Mouse (Mus musculus) cerebellum, adult 9-11 months (tissue): ENCODE measurements around the gene Itgav.
"Not testable (repeated sequence)": the region's sequence is repeated elsewhere in the genome, so short reads cannot be mapped to it uniquely, and the experiment has no call there.

ENCODE experiments used
- DNase-seq: peaks from one replicate; pipeline ENCODE4 v3.0.0; 2022

The Itgav gene

GRCm38 (mm10) chr2:83713281-83713680, 10.9 kb upstream of the Itgav start:
- not testable (repeated sequence) for DNase-seq

- no peak for DNase-seq
These were observed 10.3 kb upstream of the Itgav start for GRCm38 (mm10) chr2:83713946-83714345.

DNA sequence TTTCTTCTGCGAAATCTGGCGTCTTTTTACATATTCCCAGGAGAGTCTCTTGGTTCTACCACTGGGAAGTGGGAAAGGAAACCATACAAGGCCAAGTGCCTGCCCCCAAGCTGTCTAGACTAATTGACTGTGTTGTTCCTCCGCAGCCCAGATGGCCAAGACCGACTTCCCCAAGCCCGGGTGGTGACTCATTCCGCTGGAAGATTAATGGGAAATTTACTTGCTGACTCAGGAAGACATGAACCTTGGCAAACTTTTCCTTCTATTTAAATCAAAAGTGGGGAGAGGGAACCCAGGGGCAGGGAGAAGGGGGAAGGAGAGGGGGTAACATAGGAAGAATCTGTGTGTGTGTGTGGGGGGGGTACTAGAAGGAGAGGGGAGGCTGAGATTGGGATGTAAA, 9.4 kb upstream of the Itgav start:
- peak; percentile 41 for DNase-seq

- no peak for DNase-seq
These were observed 5.9 kb upstream of the Itgav start for GRCm38 (mm10) chr2:83718341-83718740.

- no peak for DNase-seq
These were observed 2.6 kb upstream of the Itgav start for GRCm38 (mm10) chr2:83721635-83722034.

GRCm38 (mm10) chr2:83722936-83723335, 1.3 kb upstream of the Itgav start:
- DNase-seq: no peak

GRCm38 (mm10) chr2:83723346-83723745, 851 bp upstream of the Itgav start:
- DNase-seq: no peak

GRCm38 (mm10) chr2:83724827-83725730, 882 bp downstream of the Itgav start:
- DNase-seq: peak; percentile 47

DNA sequence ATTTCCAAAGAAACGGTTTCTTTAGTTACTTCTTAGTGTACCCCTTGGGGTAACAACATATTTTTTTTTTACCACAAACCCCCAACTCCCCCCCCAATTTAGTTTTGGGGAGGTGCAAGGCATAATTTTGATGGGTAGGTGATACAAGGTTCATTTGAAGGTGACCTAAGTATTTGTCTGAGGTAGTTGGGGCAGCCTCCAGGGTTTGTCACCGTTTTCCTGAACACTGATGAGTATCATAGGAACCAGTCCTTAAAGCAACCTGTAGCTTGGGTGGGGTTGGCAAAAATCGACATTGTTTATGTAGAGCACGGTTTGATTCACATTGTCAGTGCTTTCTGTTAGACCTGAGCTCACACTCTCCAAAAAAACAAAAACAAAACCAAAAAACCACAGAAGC, 1.6 kb downstream of the Itgav start:
- no peak for DNase-seq

GRCm38 (mm10) chr2:83728238-83728682, 4.1 kb downstream of the Itgav start:
- DNase-seq: no peak

DNA sequence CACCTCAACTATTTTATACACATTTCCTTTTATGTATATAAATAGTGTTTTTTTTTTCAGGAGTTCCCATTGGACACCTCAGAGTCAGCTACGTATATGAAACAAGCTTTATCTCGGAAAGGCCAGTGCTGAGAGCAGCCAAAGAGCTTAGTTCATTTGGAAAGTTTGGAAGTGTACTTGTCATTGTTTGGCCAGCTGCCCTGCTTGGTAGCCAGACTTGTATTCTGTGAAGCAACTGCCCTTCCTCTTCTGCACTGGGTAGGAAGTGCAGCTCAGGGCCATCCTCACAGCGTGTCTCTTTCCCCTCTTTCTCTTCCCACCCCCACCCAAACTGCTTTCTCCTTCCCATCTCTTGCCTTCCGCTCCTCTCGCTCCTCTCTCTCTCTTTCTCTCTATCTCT, 5.1 kb downstream of the Itgav start:
- DNase-seq: peak; percentile 17

GRCm38 (mm10) chr2:83732896-83733295, 8.7 kb downstream of the Itgav start:
- no peak for DNase-seq

GRCm38 (mm10) chr2:83733981-83734393, 9.8 kb downstream of the Itgav start:
- DNase-seq: no peak

- no peak for DNase-seq
These were observed 11.1 kb downstream of the Itgav start for GRCm38 (mm10) chr2:83735276-83735675.

GRCm38 (mm10) chr2:83736836-83737235, 12.6 kb downstream of the Itgav start:
- no peak for DNase-seq

DNA sequence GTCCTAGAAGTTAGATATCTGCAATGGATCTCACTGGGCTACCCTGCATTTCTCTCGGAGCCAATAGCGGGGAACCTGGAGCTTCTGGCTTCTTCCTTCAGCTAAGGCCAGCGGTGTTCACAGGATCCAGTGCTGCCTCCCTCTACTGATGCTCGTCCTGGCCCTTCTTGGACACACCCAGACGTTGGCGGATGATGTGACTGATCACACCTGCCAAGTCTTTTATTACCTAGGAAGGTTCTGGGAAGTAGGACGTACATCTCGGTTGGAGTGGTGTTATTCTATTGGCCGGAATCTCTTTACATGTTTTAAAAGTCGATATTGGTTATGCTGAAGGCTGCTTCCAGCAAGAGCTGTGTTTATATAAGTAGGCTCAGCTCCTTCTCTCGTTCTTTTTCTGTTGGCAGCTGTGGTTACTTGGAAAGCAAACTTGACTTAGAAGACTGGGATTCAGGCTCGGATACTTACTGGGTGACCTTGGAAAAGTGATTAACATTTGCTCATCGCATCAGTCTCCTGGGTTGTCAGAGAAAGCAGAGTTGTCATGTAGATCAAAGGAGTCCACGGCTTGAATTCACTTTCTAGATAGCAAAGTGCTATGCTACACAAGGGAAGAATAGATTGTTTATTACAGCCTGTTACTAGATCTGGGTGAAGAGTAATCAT, 14.5 kb downstream of the Itgav start:
- DNase-seq: no peak

- DNase-seq: no peak
These were observed 15.4 kb downstream of the Itgav start for GRCm38 (mm10) chr2:83739461-83740124.

DNA sequence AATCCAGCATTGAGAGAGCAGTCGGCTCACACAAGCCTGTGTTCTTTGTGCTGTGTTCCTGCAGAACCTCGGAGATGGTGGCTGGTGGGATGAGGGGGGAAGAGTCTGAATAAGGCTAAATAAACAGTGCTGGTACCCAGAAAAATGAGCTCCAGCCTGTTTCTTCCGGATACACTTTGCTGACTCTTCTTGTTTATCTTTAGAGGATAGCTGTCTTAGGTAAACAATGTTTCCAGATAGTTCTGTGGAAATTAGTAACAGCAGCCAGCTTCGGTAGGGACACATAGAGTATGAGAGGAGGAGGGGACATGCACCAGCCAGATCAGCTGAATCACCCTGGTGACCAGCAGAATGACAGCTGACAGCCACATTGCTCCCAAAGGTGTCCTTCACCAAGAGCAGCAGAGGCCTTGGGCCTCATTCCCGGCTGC, 16.4 kb downstream of the Itgav start:
- no peak for DNase-seq

DNA sequence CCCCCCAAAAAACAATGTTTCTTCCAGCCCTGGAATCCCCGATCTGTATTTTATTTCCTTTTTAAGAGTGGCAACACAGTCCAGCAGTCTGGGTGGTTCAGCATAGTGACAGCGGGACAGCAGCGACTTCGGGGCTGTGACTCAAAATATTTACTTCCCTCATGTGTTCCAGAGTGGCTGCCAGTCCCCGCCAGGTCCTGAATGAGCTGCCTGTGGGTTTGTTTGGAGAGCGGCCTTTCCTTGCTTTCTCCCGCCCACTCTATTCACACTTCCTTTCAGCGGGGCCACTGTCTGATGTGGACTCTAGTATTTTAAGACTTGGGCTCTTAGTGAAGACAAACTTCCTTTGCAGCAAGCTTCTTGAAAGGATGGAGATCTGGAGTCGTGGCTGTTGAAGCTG, 18.0 kb downstream of the Itgav start:
- DNase-seq: no peak

DNA sequence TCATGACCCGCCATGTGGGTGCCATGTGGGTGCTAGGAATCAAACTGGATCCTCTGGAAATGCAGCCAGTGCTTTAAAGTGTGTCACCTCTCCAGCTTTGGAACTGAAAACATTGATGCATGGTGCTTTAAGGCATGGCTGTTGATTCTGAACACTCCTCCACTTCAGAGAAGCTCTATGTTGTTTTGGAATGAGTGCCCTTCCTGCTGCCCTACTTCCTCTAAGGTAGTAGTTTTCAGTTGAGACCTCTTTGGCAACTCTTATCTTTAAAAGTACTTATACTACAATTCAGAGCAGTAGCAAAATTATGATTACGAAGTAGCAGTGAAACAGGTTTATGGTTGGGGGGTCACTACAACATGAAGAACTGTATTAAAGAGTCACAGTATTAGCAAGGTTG, 18.6 kb downstream of the Itgav start:
- no peak for DNase-seq

GRCm38 (mm10) chr2:83744276-83744952, 20.2 kb downstream of the Itgav start:
- no peak for DNase-seq

GRCm38 (mm10) chr2:83745257-83745656, 21.1 kb downstream of the Itgav start:
- no peak for DNase-seq

GRCm38 (mm10) chr2:83748581-83749118, 24.5 kb downstream of the Itgav start:
- DNase-seq: no peak
